Mouse (Mus musculus) right cerebral cortex, postnatal 36 days (tissue): ENCODE data around the gene Ddit4.

Source experiments
- DNase-seq, 2 experiments: peaks; one replicate each; pipeline ENCODE4 v3.0.0; 2022; ENCODE audit warnings: low spot score in 2 of 2, mixed read lengths in 1 of 2

The Ddit4 gene

DNA sequence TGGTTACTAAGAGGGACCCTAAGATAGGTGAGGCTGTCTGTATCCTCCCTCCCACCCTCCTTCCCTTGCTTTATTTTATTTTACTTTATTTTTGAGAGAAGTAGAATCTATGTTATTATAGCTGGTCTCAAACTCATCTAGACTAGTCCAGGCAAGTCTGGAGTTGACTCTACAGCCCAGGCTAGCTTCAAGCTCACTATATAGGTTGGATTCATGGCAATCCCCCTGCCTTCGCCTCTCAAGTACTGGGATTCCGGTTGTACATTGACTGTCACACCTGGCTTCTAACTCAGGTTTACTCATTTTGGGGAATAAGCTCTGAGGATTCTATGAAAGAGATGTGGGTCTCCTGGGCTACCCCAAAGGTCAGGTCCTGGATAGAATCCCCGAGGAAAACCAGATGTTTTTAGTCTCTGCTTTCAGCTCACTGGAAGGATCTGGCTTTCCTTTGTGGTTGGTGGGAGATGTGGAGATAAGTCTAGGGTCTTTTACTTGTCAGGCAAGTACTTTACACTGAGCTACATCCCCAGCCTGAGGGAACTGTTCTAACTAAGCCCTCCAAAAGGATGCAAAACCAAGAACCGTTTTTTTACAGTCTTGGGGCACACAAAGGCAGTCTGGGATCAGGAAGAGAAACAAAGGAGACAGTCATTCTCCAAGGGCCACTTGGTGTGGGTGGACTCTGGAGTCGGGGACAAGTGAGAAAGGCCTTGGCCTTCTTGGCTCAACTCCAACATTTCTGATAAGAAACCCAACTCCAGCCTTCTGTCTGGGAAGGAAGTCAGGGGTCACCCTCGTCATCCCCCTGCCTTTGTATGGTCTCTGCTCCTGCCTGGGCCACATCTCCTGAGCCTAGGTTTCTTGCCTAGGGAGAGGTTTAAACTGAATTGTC lies 3.0 kb downstream of the Ddit4 start:
- no peak for DNase-seq

GRCm38 (mm10) chr10:59947296-59948073 lies 4.1 kb downstream of the Ddit4 start:
- no peak for DNase-seq

DNA sequence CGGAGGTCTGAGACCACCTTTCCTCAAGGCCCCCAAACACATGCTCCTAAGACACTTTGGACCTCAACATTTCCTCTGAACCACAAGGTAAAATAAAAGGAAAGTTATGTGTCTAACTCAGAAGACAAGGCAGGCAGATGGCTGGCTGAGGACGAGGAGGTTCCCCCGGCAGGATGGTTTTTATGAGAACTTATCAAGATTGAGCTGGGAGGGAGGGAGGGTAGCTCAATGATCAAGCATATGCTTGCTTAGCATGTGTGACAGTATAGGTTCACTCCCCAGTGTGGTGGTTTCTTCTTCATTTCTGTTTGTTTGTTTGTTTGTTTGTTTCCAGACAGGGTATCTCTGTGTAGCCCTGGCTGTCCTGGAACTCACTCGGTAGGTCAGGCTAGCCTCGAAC lies 5.3 kb downstream of the Ddit4 start:
- no peak for DNase-seq

- no peak for DNase-seq
These were observed 6.2 kb downstream of the Ddit4 start for GRCm38 (mm10) chr10:59945416-59945815.

DNA sequence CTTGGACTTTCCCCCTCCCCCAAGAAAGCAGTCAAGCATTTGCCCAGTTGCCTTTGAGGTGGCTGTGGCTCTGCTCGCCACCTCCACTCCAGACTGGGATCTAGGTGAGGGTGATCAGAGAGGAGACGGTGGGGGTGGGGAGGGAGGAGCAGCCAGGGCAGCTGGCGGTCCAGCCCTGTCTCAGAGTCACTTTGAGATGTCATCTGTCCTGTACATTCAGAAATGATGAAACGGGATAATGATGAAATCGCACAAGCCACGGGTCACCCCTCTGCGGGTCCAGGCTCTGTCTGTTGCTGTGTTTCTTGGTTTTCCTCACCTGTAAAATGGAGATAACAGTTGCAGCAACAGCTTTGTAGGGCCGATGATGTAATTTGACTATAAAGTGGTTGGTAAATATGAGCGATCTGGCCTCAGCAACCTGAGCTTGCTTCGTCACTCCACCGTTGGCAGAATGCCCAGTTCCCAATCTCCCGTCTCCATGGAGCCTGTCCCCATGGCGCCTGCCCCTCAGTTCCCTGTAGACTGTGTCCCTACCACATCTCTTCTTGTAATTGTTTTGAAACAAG lies 8.1 kb downstream of the Ddit4 start:
- peak; percentile 60 to 68 for DNase-seq

DNA sequence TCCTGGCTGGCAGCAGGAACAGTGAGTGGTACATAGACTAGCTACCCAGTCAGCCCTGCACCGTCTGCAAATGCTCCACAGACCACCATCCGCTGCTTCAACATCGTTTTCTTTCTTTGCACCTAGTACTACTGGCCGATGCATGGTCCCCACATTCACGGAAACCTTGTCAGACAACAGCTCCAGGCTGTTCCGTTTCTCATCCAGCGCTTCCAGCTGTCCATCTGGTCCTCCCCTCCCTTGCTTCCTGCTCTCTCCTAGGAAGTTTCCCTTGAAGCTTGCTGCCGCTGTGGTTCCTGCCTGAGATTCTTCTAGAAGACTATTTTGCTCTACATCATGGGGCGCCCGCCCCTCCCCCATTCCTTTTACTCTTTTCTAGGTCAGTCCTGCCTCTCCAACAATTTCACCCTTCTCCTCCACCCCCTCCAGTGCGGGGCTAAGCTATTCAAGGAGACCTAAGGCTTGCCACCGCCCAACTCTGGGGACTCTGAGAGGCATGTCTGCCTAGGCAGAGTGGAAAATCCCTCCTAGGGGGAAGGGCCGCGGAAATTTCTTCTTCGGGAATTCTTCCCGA lies 8.7 kb downstream of the Ddit4 start:
- DNase-seq: peak; percentile 69 to 81

GRCm38 (mm10) chr10:59942281-59942846 lies 9.3 kb downstream of the Ddit4 start:
- DNase-seq: peak in 1 of 2 experiments; percentile 41

GRCm38 (mm10) chr10:59939081-59939480 lies 12.6 kb downstream of the Ddit4 start:
- DNase-seq: no peak

GRCm38 (mm10) chr10:59938662-59939061 lies 13.0 kb downstream of the Ddit4 start:
- no peak for DNase-seq

GRCm38 (mm10) chr10:59936058-59936856 lies 15.4 kb downstream of the Ddit4 start:
- DNase-seq: no peak

GRCm38 (mm10) chr10:59934039-59934438 lies 17.6 kb downstream of the Ddit4 start:
- no peak for DNase-seq

DNA sequence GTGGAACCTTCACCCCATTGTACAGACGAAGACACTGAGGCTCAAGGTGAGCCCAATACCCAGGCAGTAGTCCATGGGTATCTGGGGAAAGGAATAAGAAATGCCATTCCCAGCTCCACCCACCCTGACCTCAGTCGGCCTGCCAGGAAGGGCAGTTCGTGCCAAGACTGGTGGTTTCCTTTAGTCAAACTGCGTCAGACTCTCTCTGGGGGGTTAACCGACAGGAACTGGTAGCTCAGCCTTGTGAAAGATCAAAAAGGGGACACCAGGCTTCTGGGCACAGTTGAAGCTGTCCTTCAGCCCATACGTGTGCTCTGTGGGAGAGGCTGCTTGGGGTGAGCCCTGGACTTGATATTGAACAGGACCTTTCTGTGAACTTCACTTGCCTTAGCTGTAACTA lies 19.1 kb downstream of the Ddit4 start:
- no peak for DNase-seq

DNA sequence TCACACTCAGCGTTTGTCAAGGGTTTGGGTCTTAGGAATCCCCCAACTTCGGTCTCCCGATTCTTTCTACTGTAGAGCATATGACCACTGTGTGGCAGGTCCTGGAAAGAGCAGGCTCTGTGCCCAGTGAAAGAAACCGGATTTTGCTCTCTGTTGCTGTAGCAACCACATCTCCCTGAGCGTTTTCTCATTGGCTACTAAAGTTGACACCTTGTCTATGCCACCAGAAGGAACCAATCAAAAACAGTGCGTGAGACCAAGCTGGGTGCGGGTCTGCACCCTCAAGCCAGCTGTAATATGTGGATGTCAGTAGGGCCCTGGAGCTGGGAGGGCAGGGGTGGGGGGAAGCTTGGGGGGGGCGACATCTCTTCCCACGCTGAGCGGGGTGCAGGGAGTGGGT lies 20.6 kb downstream of the Ddit4 start:
- DNase-seq: peak in 1 of 2 experiments; percentile 28

DNA sequence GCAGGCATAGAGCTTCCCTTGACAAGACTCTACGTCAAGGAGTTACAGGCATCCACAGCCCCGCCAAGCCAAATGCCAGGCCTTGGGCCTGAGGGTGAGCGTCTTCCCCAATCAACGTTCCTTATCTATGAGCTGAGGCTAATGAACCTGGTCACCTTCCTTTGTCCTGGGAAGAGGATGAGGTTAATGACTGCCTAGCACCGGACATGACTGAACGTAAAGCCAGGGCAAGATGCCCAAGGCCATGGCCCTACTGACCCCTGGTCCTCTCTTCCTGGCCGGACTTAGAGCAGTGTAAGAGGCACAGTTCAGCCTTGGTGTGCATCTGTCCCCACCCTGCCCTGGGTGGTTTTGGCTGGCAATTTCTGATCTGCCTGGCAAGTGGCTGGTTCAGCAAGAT lies 22.4 kb downstream of the Ddit4 start:
- DNase-seq: no peak

DNA sequence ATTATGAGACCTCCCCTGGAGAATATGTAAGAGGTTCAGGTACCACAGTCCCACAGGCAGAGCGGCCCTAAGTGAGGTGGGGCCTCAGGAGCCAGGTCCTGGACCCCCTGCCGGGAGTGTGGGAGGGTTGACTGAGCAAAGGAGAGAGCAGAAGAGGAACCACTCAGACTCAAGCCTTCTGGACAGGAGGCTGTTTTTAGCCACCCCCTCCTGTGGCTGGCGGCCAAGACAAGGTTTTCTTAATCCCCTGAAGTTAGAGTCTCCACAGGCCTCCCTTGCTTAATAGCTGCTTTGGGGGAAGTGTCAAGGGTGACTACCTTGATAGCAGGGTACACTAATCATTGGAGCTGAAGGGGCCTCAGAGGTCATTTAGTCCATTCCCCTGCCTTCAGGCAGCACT lies 27.3 kb downstream of the Ddit4 start:
- no peak for DNase-seq

GRCm38 (mm10) chr10:59923493-59923892 lies 28.1 kb downstream of the Ddit4 start:
- no peak for DNase-seq

DNA sequence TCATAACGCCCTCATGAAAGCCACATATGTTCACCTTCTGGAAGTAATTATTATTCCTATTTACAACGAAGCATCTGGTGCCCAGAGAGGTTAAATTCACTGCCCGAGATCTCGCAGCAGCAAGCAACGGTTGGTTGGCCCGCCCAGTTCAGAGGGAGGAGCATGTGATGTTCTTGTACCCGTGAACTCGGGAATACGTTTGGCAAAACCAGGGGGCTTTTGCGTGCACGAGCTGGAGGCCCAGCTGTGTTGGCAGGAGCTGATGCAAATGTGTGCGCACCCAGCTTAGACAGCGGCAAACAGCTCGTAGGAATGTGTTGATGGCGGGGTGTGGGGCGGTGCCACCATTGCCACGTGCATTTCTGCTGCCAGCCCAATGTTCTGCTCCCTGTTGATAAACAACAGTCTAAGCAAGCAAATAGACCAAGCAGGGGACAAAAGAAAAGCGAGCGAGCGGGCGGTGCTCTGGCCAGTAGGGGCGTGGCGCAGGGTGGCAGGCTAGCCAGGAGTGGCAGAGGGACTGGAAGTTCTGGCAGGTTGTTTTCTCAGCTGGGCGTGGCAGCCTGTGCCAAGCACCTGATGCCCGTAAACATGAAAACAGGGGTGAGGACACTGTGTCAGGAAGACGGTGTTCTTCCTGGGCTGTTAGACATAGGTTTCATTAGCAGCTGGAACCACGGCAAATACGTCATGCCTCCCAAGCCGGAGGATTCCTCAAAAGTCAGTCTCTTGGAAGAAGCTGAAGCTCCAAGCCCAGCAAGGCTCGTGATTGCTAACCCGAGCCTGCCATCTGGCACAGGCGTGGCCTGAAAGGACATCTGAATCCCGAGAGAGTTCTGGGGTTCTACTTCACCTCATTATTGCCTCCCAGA lies 30.6 kb downstream of the Ddit4 start:
- DNase-seq: peak in 1 of 2 experiments; percentile 66

- DNase-seq: no peak
These were observed 31.2 kb downstream of the Ddit4 start for GRCm38 (mm10) chr10:59920485-59920809.

DNA sequence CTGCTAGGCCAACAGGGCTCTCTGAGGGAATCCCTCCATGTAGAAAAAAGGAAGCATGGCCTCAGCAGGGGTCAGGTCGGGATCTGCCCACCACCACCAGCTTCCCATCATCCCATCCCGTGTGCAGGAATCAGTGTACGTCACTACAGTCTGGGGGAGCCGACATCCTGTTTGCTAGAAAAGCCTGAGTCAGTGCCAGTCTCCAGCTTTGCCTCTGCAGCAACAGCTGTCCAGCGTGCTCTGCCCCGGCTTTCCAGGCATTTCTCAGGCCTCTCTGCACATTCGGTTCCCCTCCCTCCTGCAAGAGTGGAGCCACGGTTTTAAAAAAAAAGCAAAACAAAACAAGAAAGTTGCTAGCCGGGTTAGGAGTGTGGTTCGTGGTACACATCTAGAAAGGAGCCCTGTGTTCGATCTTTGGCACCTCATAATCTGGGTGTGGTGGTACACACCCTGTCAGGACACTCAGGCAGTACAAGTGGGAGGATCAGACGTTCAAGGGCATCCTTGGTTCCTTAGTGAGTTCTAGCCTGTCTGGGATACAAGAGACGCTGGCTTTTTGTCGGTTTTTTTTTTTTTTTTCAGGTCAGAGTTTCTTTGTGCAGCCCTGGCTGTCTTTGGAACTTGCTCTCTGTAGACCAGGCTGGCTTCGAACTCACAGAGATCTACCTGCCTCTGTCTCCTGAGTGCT lies 32.0 kb downstream of the Ddit4 start:
- no peak for DNase-seq

DNA sequence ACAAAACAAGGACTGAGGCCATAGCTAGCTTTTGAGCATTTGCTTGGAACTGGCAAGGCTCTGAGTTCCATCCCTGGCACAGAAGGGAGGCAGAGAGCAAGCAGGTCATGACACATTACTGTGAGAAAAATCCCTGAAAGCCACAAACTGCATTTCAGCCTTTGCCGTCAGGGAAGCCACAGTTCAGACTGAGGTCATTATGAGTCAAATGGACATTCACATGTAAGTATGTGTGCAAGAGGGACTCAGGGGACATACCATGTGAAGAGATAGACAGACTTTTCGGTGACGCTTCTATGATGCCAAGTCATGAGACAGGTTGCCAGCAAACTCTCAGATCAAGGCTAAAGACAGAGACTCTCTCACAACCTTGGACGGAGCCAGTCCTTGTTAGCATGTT lies 33.5 kb downstream of the Ddit4 start:
- DNase-seq: no peak
